Mouse (Mus musculus): ENCODE data around the gene Stard8.

- TF ChIP-seq CTCF (IDR thresholded peaks at IDR 0.05; ENCODE audit: borderline replicate concordance, extremely low read depth, insufficient read depth, insufficient read length) (no peak), POLR2A (IDR thresholded peaks at IDR 0.05; ENCODE audit: borderline replicate concordance, extremely low read depth, insufficient read depth, insufficient read length, poor library complexity, severe bottlenecking) (no peak)
These were observed 7.5 kb downstream of the Stard8 start for GRCm38 (mm10) chrX:99010581-99010980.
